17 mouse cellular contexts compared by ENCODE assay signal in genomic region chr7:69233296-69233695, GRCm38 (mm10).
A peak's percentile ranks its signal among the peaks of the same experiment; 100 is the strongest.
DNase-seq lines count a peak whose midpoint lies in the region; ATAC-seq and TF ChIP-seq lines count a peak whose summit lies in the region.
"Had no signal": no experiment of that assay in that cellular context is flagged by ENCODE, and none has a peak within 500 bp of the region (broad histone marks: within the 10 kb centered on the region; RNA-seq: fewer than 3 reads in every experiment).

No protein-coding gene starts in this region.

- H3K27ac ChIP-seq in liver, postnatal 0 days (ENCODE audit: low read depth), result no peak overlapping the region
- H3K27ac ChIP-seq: limb, embryonic 12.5 days; liver, embryonic 15.5 days; neural tube, embryonic 12.5 days had no signal

- no peak for TF ChIP-seq CTCF in liver, postnatal 0 days (IDR thresholded peaks at IDR 0.05; ENCODE audit: low read depth)

- no peaks in the 10 kb centered on the region for H3K9me3 ChIP-seq in liver, postnatal 0 days (ENCODE audit: low read length)
- H3K9me3 ChIP-seq: limb, embryonic 12.5 days; liver, embryonic 15.5 days; neural tube, embryonic 12.5 days had no signal

- no peaks in the 10 kb centered on the region for H3K4me1 ChIP-seq in liver, postnatal 0 days (ENCODE audit: insufficient read depth)
- H3K4me1 ChIP-seq: limb, embryonic 12.5 days; liver, embryonic 15.5 days; neural tube, embryonic 12.5 days had no signal

- 66% methylated on average over 2 of the region's 2 CpGs for WGBS in liver, postnatal 0 days (ENCODE audit: insufficient replicate concordance)

- H3K27me3 ChIP-seq in liver, postnatal 0 days (ENCODE audit: insufficient read depth, low read length), result no peaks in the 10 kb centered on the region
- H3K27me3 ChIP-seq: limb, embryonic 12.5 days; liver, embryonic 15.5 days; neural tube, embryonic 12.5 days had no signal

- TF ChIP-seq EP300 in liver, postnatal 0 days (IDR thresholded peaks at IDR 0.05; ENCODE audit: low read depth), result no peak

- no peak overlapping the region for H3K9ac ChIP-seq in liver, postnatal 0 days (replicated peaks)
- H3K9ac ChIP-seq: limb, embryonic 12.5 days; liver, embryonic 15.5 days; neural tube, embryonic 12.5 days had no signal

- peak; percentile 93 for DNase-seq in brain, adult 2 months (ENCODE audit: low read depth, low spot score)
- DNase-seq in frontal cortex, postnatal 25 days (ENCODE audit: low spot score in 2 of 2), result peak; percentile 8 to 11
- DNase-seq in left cerebral cortex, adult 8-10 months (ENCODE audit: low spot score in 2 of 2), result peak; percentile 24 to 84
- DNase-seq in right cerebral cortex, postnatal 36 days (ENCODE audit: low spot score in 2 of 2), result peak; percentile 72 to 83
- DNase-seq in liver, postnatal 0 days, result no peak
- DNase-seq in c-Kit-positive CD71-positive TER-119-positive erythroid progenitor cells, embryonic 14.5 days (ENCODE audit: low spot score), result no peak
- DNase-seq: adrenal gland, postnatal 14 days; cerebellum, postnatal 25 days; gastrocnemius, postnatal 10 days; heart, postnatal 4 days; lung, postnatal 4 days; thymus, adult 18-20 months had no signal

- H3K4me3 ChIP-seq in liver, postnatal 0 days (ENCODE audit: low read depth, low read length), result no peak overlapping the region
- H3K4me3 ChIP-seq: limb, embryonic 12.5 days; liver, embryonic 15.5 days; neural tube, embryonic 12.5 days had no signal

- no peaks in the 10 kb centered on the region for H3K36me3 ChIP-seq in liver, postnatal 0 days (replicated peaks; ENCODE audit: insufficient read depth, low read length)
- H3K36me3 ChIP-seq: limb, embryonic 12.5 days; liver, embryonic 15.5 days; neural tube, embryonic 12.5 days had no signal

- H3K4me2 ChIP-seq in liver, postnatal 0 days (ENCODE audit: low read depth, low read length), result no peak overlapping the region
- H3K4me2 ChIP-seq: limb, embryonic 12.5 days; liver, embryonic 15.5 days; neural tube, embryonic 12.5 days had no signal

- ATAC-seq in liver, postnatal 0 days, result no peak
- no peak for ATAC-seq in megakaryocyte, adult 5-6 weeks (ENCODE audit: poor library complexity, severe bottlenecking)
- ATAC-seq: midbrain, embryonic 16.5 days had no signal

Comparison
In these comparisons a context has a peak if more than half of its experiments do, and no peak if none do; other contexts are left out.
1. DNase-seq: peak in brain, adult 2 months (single experiment), frontal cortex, postnatal 25 days (2 of 2), left cerebral cortex, adult 8-10 months (2 of 2) and right cerebral cortex, postnatal 36 days (2 of 2); none in liver, postnatal 0 days (single experiment) and c-Kit-positive CD71-positive TER-119-positive erythroid progenitor cells, embryonic 14.5 days (single experiment).